Comparison of ENCODE assay signal across 24 mouse cellular contexts in the genomic region with DNA sequence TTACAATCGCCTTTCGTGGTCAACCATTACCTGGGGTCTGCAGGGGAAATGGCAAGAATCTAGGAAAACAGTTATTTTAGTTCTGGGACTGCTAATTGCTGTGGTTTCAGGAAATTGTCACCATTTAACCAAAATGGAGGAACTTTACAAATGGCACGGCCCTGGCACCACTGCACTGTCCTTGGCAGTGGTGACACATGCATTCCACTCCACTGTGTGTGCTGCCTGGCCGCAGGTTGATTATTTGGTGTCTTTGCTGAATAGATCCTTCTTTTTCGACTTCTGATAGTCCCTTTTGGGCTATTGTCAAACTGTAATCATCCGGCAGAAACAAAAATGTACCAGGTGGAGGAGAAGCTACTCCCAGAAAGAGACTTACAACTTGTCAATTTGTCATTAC.
"Had no signal": no experiment of that assay in that cellular context is flagged by ENCODE, and none has a peak within 500 bp of the region (broad histone marks: within the 10 kb centered on the region; RNA-seq: fewer than 3 reads in every experiment).

No protein-coding gene starts in this region.

- H3K9ac ChIP-seq: heart, embryonic 12.5 days; hindbrain, embryonic 13.5 days; hindbrain, embryonic 15.5 days; kidney, embryonic 15.5 days; limb, embryonic 12.5 days; liver, embryonic 13.5 days; liver, embryonic 15.5 days had no signal

- H3K4me3 ChIP-seq: gastrocnemius, adult 2 months; heart, embryonic 10.5 days; heart, embryonic 12.5 days; hindbrain, embryonic 13.5 days; hindbrain, embryonic 15.5 days; kidney, embryonic 15.5 days; limb, embryonic 12.5 days; liver, embryonic 13.5 days; liver, embryonic 15.5 days had no signal

- ATAC-seq: hindbrain, postnatal 0 days; intestine, embryonic 16.5 days had no signal

- DNase-seq: gastrocnemius, adult 2 months; gastrocnemius, postnatal 10 days; gastrocnemius, postnatal 25 days; heart, adult 18-20 months; heart, postnatal 10 days; kidney, adult 11 months; kidney, adult 2 months; kidney, adult 9 months; kidney, postnatal 14 days; kidney, postnatal 36 days; layer of hippocampus, adult 9-11 months; layer of hippocampus, postnatal 36 days; left cerebral cortex, postnatal 4 days; liver, embryonic 13.5 days had no signal

- H3K36me3 ChIP-seq: heart, embryonic 10.5 days; heart, embryonic 12.5 days; hindbrain, embryonic 13.5 days; hindbrain, embryonic 15.5 days; kidney, embryonic 15.5 days; limb, embryonic 12.5 days; liver, embryonic 13.5 days; liver, embryonic 15.5 days had no signal

- H3K27ac ChIP-seq: gastrocnemius, adult 2 months; heart, embryonic 10.5 days; hindbrain, embryonic 13.5 days; hindbrain, embryonic 15.5 days; hindbrain, postnatal 0 days; kidney, postnatal 0 days; limb, embryonic 12.5 days; liver, embryonic 13.5 days; liver, embryonic 15.5 days had no signal

- H3K4me1 ChIP-seq: heart, embryonic 10.5 days; heart, embryonic 12.5 days; hindbrain, embryonic 13.5 days; hindbrain, embryonic 15.5 days; kidney, embryonic 15.5 days; liver, embryonic 13.5 days; liver, embryonic 15.5 days had no signal

- H3K27me3 ChIP-seq: heart, embryonic 12.5 days; hindbrain, embryonic 13.5 days; hindbrain, embryonic 15.5 days; kidney, embryonic 15.5 days; limb, embryonic 12.5 days; liver, embryonic 13.5 days; liver, embryonic 15.5 days had no signal

- H3K9me3 ChIP-seq: heart, embryonic 10.5 days; hindbrain, embryonic 13.5 days; hindbrain, embryonic 15.5 days; kidney, embryonic 15.5 days; limb, embryonic 12.5 days; liver, embryonic 13.5 days; liver, embryonic 15.5 days had no signal

- H3K4me2 ChIP-seq: heart, embryonic 12.5 days; hindbrain, embryonic 13.5 days; hindbrain, embryonic 15.5 days; kidney, embryonic 15.5 days; limb, embryonic 12.5 days; liver, embryonic 13.5 days; liver, embryonic 15.5 days had no signal
